Mouse (Mus musculus): ENCODE data around the gene Rimbp3.

GRCm38 (mm10) chr16:17177623-17178170 is 30.7 kb upstream of the Rimbp3 start:
- no peak for TF ChIP-seq RCOR1 (IDR thresholded peaks at IDR 0.05; ENCODE audit: low read depth, low read length)
- no peak for TF ChIP-seq SMC3 (IDR thresholded peaks at IDR 0.05; ENCODE audit: low read depth, low read length)
- no peak for TF ChIP-seq POLR2A (IDR thresholded peaks at IDR 0.05; ENCODE audit: control insufficient read depth in 1 of 2, insufficient read depth in 1 of 2, low read depth in 1 of 2, low read length in 2 of 2, poor library complexity in 1 of 2)
- TF ChIP-seq POLR2AphosphoS5 (IDR thresholded peaks at IDR 0.05; ENCODE audit: borderline replicate concordance, low read depth, low read length) = no peak
